Mouse (Mus musculus) 3T3-L1 (cell line): ENCODE measurements around the gene Serpina1e.
A peak's percentile ranks its signal among the peaks of the same experiment; 100 is the strongest.

Experiments
- DNase-seq: peaks from one replicate; pipeline ENCODE4 v3.0.0-alpha.2; 2015; ENCODE audit warnings: low read depth, low spot score

Gene Serpina1e

DNA sequence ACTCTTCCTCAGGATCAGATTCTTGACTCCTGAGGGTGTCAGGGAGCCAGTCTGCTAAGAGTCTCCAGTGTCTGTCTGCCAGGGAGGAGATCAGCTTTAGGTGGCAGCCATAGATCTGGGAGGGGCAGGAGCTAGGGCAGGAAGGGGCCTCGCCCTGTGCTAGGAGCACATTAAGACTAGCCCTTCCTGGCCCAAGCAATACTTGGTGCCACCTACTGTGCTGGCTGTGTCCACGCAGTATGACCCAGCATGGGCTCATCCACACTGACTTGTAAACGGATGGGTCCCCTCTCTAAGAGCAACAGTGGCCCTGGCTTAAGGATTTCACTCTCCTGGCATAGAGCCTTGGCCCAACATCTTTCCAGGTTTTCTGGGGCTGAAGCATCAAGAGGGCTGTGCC lies at the start of gene Serpina1e:
Gene Serpina1e (minus strand): TSS at position 178 of the 400 bp plus-strand sequence.
- no peak for DNase-seq

DNA sequence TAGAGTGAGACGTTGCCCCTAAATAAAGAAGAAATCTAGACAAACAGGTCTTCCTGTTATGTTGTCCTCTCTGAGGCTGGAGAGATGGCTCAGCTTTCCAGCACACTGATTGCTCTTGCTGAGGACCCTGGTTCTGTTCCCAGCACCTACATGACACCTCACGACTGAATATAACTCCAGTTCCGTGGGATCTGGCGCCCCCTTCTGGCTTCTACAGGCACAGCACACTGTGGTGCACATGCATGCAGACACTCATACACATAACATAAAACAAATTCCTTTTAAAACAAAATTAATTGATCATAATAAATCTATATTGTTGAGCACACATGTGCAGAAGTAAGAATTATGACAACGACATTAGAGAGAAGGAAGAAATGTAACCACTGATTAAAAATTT lies 45.9 kb upstream of the Serpina1e start:
- DNase-seq: no peak

- DNase-seq: peak; percentile 86
Measured at GRCm38 (mm10) chr12:104003238-104003612, 44.5 kb upstream of the Serpina1e start.

- peak; percentile 90 for DNase-seq
Measured at GRCm38 (mm10) chr12:104002569-104003237, 43.9 kb upstream of the Serpina1e start.

- peak; percentile 45 for DNase-seq
Measured at GRCm38 (mm10) chr12:104000594-104000993, 41.8 kb upstream of the Serpina1e start.

- no peak for DNase-seq
Measured at GRCm38 (mm10) chr12:103999611-104000010, 40.8 kb upstream of the Serpina1e start.

DNA sequence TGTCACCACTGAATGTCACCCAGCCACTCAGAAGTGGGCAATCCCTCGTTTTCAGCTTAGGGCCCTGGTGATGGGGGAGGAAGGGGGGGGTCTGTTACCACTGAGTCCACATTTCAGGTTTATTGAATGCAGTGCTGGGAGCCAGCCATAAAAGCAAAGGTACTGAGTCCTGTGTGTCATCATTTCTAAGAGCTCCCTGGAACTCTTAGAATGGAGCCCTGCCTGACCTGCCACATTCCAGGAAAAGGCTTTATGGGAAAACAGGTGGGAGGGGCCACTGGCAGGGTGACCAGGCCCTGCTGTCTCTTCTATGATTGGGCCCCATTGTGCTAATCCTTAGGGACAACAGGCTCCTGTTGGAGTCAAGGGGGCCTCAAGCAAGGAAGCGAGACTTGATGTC lies 37.7 kb upstream of the Serpina1e start:
- DNase-seq: no peak

DNA sequence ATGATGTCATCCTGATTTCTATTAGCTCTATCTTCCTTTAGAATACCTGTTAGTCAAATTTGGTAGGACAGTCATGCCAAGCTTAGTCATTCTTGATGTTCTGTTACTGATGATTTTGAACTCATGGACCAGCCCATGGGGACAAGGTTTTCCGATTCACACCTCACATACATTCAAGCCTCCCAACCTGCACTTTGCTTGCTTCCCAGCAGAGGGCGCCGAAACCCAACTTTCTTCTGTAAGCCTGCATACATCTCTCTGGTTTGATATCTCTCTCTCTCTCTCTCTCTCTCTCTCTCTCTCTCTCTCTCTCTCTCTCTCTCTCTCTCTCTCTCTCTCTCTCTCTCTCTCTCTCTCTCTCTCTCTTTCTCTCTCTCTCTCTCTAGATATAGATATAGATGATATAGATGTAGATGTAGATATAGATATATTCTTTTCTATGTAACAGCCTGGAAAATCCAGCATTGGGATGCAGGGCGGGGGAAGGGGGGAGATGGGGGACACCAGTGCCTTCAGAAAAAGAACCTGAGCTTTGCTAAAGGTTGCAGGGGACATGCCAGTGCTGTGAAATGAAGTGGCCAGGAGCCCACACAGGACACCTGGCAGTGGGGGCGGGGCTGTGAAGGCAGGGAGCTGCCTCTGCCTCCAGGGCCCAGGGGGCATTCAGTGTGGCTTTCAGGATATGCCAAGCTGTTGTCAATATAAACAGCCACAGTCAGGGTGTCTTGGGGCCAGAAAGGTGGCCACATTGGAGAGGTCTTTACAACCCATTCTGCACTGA lies 36.7 kb upstream of the Serpina1e start:
- DNase-seq: peak; percentile 86

- peak; percentile 34 for DNase-seq
Measured at GRCm38 (mm10) chr12:103992945-103993344, 34.2 kb upstream of the Serpina1e start.

DNA sequence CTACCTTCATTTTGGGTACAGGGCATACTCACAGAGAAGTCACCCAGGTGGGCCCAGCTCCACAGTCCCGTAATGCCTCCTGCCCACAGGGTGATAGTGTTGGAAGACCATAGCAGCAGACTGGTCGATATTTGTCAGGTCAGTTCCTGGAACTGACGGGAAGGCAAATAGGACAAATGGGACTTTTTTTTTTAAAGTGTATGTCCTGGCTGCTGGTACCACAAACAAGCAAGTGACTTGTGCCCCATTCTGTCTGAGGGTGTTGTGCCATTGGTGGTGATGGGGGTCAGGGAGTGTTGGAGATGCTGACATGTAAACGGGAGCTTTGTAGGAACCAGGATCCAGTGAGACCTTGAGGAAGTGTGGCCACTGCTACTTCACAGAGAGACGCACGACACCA lies 31.1 kb upstream of the Serpina1e start, which contains the start of gene Serpina11:
Gene Serpina11 (minus strand): TSS at position 101 of the 400 bp plus-strand sequence.
- no peak for DNase-seq

- DNase-seq: no peak
Measured at GRCm38 (mm10) chr12:103989514-103989767, 30.7 kb upstream of the Serpina1e start.

DNA sequence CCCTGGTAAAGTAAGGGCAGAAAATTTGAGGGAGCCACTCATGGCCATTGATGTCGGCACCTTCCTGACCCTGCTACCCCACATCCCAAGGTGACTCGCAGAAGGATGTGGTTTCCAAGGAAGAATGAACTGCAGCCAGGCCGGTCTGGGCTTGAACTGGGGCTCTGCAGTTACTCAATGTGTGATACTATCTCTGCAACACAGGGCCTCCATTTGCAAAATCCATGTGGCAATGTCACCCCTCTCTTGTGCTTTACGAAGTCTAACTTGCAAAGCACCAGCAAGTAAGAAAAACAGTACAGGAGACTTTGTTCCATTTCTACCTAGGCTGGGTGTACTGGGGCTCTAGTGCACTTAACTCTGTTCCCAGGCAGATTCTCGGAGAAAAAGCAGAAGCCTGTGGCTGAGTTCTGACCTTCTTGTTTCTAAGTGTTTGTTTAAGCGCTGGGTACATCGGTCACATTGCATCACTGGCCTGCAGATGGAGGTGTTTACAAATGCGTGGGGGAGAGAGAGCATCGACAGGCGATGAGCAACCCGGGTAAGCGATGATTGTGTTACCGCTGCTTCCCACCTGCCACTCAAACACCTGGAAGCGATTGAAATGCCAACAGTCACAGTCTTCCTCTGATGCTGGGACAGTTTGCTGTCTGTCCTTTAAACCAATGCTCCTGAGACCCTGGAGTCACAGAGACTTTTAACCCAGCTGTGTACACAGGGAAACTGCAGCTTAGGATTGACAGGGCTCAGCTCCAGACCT lies 30.2 kb upstream of the Serpina1e start:
- peak; percentile 16 for DNase-seq

DNA sequence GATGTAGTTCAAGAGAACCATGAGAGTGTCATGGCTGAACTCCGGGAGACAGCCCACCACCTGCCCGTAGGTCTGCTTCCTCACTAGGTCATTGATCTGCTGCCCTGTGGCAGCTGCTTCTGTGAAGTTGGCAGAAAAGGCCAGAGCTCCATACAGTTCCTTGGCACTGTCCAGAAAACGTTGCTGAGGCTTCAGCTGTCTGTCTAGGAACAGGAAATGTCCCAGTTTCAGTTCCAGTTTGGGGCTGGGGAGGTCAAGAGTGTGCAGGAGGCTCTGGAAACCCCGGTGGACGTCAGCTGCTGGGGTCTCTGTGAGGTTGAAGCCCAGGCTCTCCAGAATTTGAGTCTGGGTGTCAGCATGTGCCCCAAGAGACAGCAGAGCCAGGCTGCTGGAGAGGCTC lies 27.1 kb upstream of the Serpina1e start:
- DNase-seq: no peak

GRCm38 (mm10) chr12:103984935-103985334 lies 26.2 kb upstream of the Serpina1e start:
- peak; percentile 80 for DNase-seq

DNA sequence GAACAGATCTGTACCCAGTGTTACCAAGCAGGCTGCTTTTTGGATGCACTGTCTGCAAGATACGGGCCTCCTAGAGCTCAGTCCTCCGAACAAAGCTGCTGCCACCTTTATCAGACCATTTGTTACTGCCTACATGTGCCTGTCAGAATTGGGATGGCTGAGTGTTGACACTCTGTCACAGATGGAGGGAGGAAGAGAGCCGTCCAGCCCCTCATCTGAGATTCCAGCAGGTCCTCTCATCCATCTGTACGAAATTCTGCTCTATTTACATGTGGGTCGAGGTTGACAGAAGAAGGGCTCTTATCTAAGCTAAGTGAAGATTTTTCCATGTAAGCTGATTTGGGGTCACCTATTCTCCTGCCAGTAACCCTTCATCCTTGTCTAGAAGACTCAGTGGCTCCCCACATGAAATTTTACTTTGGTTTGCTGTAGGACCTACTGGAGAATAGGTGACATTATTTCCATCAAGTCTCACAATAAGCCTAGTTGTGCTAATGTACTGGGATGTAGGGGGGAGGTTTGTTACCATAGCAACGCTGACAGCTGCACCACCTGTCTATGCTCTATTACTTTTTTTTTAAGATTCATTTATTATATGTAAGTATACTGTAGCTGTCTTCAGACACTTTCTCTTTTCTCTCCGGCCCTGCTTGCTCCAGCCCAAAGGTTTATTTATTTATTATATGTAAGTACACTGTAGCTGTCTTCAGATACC lies 23.0 kb upstream of the Serpina1e start:
- DNase-seq: no peak

GRCm38 (mm10) chr12:103978294-103978693 lies 19.5 kb upstream of the Serpina1e start:
- DNase-seq: no peak

DNA sequence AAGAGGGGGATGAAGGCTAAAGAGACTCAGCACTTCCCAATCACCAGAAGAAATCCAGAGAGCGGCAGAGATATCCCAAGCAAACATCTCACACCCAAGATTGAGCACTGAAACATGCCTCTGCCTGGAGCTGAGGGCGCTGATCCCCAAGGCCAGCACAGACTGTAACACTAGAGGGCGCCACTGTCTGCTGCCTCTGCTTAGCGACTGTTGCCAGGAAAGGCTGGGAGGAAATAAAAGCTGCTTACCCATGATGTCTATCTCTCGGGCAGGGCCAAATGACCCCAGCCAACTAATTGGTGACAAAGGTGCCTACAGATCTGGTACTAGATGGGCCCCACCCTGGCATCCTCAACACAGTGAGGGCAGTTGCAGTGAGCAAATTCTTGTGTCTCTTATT lies 19.1 kb upstream of the Serpina1e start:
- no peak for DNase-seq

DNA sequence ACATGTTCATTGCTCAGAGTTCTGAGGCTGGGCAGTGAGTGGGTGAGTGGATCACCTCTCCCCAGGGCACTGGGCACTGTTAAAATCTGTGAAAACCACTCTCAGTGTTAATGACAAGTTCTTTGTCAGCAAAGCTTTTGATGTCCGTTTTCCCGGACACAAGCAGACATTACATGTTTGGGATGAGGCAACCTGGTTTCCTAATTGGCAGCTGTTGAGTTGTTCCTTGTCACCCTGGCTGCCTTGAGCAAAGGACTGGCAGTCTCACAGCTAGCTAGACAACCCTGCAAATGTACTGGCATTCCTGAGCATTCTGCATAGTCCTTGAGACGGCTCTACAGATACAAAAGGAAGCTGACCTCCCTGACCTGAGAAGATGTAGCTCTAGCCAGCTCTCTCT lies 18.3 kb upstream of the Serpina1e start:
- DNase-seq: no peak

GRCm38 (mm10) chr12:103971080-103971479 lies 12.3 kb upstream of the Serpina1e start:
- peak; percentile 0 for DNase-seq

- peak; percentile 0 for DNase-seq
Measured at GRCm38 (mm10) chr12:103969577-103970116, 10.9 kb upstream of the Serpina1e start.

GRCm38 (mm10) chr12:103966761-103967160 lies 8.0 kb upstream of the Serpina1e start:
- peak; percentile 0 for DNase-seq

GRCm38 (mm10) chr12:103963288-103963687 lies 4.5 kb upstream of the Serpina1e start:
- DNase-seq: peak; percentile 1
